Mouse (Mus musculus) kidney, postnatal 36 days (tissue): ENCODE measurements around the gene Ndufb8.

Experiments
- DNase-seq, 2 experiments: peaks; one replicate each; pipeline ENCODE4 v3.0.0; 2021 to 2022; ENCODE audit warnings: mixed read lengths in 2 of 2

Gene Ndufb8

DNA sequence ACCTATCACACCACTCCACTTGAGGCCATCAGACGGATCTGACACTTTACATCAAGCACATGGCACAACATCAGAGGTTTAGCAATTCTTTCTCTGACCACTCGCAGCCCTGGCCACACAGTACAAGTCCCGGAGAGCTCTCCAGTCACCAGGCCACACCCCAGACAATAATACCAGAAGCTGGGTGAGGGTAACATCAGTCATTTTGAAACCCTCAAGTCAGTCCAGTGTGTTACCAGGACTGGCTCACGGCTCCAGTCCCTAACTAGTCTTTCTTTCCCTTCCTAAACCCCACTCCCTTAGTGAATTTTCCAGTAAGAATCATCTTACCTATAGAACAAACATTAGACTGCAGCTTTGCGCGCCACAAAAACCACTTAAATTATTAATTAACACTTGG lies 25.2 kb downstream of the Ndufb8 start:
- no peak for DNase-seq

DNA sequence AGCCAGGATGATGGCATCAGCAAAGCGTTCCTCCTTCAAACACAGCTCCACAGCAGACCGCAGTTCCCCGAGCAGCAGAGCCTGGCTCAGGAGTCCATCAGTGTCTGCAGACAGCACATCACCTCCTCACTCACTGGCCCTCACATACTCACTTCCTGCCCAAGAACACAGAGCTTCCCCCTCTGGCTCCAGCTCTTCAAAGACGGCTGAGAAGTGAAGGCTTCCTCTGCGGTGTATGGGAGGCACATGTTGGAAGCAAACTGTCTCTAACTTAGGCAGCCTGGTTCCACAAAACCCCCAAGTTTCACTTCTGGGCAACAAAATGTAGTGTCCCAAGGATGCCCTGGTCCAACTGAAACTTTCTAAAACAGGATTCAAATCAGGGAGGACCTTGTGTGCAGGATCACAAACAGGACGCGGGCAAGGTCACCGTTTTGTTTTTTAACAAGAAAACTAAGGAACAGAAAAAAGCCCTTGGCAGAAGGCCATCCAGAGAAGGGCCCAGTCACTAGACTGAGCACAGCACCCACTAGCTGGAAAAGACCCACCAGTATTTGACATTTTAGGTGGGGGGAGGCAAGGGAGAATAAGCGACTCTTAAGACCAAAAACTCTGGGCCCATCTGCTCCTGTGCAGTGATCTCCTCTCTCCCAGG lies 29.6 kb downstream of the Ndufb8 start:
- no peak for DNase-seq

DNA sequence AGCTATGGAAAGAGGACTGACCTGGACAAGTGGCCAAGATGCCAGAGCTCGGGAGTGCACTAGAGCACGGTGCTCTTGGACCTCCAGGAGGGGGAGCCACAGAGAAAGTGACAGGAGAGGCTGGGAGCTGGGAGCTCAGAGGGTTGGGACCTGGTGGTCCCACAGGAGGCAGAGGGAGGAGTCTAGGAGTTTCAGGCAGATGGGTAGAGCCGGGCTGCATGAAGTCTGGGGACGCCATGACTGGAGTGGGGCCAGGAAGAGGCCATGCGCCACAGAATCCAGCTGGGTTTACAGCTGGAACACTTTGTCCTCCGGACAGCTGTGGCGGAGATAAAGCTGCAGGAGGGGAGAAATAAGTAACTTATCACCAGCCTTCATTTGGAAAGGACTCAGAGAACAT lies 36.1 kb downstream of the Ndufb8 start:
- DNase-seq = peak; percentile 50 to 65

DNA sequence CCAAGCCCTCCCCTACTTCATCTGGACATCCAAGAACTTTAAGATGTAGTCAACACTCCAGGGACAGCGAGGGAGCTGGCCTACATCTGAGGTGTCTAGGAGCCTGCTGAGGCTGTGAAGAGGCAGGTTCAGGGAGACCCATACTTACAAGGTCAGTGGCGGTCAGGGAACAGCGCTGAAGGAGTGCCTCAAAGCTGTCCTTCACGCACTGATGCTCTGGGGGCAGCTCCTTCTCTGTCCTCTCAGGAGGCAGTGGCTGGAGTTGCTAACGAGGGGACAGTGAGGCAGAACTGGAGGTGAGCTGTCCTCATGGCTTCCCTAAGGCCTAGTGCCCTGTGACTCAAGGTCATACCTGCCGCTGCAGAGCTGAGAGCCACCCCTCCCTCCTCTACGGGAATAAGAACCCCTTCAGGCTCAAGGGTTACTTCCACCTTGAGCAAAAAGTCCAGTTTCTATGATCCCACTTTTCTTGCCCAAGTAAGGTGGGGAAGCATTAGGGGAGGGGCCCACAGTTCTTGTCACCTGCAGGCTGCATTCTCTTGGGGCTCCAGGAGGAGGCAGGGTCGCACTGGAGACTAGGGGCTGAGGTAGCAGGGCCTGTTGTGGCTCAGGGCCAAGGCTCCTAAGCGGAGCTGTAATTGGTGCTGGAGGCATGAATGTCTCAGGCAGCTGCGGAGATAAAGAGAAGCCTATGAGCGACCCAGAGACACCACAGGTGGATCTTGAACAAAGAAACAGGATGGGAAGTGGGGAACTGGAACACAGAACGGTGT lies 37.1 kb downstream of the Ndufb8 start:
- peak in 1 of 2 experiments; percentile 41 for DNase-seq

DNA sequence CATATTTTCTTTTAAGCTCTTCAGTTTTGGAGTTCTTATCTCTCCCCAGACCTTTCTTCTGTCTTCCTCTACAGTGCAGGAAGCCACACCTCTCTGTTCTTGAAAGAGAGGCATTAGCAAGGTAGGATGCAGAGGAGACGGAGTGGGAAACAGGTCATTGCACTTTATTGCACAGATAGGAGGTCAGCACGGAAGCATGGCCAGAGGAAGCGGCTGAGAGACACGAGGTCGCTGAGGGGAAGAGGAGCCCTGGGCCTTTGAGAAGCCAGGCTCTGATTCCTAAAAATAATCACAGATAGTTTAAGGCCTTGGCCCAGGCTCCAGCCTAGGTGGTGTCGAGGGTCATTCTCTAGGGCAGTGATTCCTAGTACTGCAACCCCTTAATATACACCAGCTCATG lies 39.5 kb downstream of the Ndufb8 start:
- no peak for DNase-seq

DNA sequence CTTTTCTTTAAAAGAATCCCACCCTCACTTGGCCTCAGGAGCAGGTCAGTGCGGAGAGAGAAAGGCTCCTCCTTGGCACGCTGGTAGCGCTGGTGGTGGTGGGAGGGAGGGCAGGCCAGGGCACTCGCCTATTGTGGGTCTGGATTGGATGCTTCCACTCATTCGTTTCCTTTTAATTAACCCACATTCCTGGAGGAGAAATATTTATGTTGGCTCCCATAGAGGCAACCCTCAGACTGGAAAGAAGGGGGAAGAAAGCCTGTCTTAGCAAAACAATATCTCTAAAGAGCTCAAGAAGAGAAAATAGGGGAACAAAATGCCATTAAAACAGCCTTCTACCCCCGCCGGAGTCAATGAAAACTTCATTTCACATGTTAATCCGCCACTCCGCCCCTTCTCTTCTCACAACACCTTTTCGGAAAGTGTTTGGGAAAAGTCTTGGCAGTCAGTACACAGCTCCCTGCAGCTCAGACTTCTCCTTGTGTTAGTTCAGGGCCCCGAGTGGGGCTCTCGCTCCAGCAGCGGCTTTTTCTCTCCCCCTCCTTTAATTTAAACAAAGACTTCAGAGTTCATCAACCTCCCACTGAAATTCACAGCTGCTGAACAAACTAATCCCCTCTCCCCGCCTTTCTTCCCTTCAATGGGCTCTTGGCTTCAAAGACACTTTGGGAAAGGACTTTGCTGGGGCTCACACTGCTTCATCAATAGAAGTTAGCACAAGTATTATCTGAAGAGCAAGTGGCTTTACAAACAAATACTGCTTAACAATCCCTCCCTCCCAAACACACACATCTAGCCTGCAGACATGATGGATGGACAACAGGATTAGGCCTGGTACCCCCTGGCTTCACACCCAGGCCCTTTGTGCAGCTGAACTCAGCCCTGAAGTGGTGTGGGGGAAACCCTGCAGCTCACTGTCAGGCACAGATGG lies 40.5 kb downstream of the Ndufb8 start:
- no peak for DNase-seq

DNA sequence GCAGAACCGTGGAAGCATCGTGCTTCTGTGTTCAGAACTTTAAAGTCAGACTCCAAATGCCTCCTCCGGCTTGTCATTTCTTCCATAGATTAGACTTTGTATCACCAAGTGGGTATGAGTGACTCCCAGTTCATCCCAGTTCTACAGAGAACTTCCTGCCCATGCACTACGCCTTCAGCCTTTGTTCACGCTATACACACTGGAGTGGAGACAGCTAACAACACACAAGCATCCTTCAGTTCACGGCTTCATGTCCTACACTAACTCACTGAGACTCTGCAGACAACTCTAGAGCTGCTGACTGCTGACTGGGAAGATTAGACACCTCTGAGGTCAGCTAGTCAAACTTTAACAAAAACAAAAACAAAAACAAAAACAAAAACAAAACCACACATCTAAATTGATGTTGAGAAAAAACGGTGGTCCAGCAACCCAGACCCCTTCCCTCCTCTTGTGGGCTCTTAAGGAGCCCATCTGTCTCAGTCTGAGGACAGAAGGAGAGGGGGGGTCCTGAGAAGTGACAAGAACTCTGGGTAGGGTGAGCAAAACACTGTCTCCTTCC lies 41.2 kb downstream of the Ndufb8 start:
- no peak for DNase-seq

DNA sequence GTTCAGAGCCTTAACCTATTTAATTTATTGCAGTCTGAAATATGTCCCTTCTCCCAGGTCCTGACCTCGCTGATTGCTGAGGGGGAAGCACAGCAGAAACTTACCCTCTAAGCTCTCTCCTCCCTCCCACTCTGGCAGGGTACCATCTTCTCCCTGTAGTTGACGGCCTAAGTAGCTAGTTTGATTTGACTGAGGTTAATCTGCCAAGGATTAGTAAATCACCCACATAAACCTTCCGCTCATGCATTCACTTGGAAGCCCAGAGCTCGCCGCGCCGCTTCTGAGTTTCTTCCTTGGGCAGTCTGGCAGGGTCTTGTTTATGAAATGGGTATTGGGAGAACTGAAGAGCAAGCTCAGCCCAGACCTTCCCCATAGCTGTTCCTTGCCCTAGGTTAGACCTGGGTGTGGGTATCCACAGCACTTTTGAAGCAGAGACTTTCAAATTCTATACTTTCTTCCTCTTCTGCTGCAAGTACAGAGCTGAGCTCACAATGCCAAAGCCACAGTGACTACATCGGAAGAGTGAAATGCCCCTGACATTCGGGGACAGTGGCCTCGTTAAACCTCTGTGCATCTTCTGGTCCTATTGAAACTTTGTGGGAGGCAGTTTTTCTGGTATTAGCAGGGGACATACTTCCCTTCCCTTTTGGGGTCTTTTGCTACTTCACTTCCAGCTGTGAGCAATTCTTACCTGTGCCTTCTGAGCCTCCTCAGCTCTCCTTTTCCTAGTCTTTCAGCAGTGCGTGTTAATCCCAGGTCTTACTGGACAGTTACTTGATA lies 42.0 kb downstream of the Ndufb8 start:
- no peak for DNase-seq

DNA sequence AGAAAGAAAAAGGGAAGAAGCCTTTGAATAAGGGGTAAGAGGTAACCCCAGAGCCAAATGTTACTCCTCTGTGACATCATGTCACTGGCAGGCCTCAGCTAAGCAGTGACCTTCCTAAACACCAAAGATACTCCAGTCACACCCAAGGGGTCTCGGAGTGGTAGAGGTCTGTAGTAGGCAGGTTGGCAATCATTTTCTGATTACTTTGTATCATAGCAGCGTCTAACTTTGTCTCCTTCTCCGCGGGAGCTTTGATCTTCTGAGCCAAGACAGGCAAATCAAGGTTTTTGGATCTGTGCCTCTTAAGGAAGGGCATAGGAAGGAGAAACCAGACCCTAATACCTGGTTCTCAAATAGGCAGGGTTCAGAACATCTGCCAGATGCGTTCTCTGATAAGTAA lies 42.6 kb downstream of the Ndufb8 start:
- no peak for DNase-seq

DNA sequence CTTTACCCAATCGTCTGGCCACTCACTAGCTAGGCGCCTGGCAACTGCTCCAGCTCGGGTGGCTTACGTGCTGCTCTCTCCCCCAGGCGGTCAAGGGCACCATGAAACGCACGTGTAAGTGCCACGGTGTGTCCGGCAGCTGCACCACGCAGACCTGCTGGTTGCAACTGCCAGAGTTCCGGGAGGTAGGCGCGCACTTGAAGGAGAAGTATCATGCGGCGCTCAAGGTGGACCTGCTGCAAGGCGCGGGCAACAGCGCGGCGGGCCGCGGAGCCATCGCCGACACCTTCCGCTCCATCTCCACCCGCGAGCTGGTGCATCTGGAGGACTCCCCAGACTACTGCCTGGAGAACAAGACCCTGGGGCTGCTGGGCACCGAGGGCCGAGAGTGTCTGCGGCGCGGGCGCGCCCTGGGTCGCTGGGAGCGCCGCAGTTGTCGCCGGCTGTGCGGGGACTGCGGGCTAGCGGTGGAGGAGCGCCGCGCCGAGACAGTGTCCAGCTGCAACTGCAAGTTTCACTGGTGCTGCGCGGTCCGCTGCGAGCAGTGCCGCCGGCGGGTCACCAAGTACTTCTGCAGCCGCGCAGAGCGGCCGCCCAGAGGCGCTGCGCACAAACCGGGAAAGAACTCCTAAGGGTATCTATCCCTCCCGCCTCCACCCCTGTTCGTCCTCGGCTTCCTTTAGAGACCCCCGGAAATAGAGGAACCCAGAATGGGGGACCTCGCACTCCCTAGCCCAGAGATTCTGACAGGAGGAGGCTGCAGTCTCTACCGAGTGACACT lies 43.6 kb downstream of the Ndufb8 start:
- peak; percentile 43 to 51 for DNase-seq

DNA sequence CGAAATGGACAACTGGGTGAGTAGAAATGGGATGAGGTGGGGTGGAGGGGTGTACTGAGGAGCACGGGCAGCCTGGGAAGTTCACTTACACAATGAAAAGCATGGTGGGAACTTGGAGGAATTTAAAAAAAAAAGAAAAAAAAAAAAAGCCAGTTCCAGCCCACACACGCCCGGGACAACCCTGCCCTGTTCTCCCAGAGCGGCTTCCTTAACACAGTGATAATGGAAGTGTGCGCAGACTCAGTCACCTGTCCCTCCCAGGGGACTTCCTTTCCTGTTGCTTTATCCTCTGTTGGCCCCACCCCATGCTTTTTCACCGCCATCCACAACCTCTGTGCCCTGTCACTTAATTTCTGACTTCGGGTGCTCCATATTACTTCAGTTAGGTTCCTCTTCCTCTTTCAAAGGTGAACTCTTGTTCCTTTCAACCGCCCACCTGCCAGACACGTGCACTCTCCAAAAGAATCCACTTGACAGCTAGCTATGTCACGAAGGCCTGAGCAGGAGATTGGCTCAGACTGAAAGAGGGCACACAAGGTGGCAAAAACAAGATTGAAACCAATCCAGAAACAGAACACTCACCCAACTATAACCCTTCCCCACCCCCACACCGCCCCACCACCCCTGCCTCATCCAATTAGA lies 44.6 kb downstream of the Ndufb8 start:
- DNase-seq = no peak

DNA sequence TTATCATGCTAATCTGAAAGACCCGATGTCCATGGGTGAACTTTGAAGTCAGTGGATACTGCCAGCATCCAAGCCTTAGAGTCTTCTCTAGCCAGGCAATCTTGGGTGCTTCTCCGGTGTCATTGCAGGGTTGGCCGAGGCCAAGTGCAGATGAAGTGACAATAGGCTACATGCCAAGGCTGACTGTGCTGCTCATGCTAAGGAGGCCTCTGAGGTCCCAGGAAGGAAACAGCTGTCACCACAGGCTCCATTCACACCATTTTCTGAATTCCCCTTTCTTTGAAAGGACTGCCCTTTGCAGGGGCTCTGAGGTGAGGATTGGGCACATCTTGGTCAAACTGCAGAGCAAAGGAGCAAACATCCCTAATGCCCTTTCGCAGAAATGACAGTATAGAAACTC lies 52.5 kb downstream of the Ndufb8 start:
- DNase-seq = no peak

DNA sequence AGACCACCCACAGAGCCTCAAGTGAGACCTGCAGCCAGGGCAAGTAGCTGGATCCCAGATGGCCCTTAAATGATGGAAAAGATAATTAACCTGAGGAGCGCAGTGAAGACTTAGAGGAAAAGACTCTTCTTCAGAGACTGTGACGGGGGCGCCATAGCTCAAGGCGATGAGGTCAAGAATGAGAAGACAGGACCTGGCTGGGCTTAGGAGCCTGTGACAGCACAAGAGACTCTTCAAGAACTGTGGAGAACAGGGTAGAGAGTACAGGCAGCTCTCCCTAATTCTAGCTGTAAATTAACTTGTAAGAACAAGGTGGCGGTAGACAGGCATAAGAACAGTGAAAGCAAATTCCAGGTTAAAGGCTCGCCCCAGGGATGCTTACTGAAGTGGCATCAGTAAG lies 53.3 kb downstream of the Ndufb8 start:
- no peak for DNase-seq

DNA sequence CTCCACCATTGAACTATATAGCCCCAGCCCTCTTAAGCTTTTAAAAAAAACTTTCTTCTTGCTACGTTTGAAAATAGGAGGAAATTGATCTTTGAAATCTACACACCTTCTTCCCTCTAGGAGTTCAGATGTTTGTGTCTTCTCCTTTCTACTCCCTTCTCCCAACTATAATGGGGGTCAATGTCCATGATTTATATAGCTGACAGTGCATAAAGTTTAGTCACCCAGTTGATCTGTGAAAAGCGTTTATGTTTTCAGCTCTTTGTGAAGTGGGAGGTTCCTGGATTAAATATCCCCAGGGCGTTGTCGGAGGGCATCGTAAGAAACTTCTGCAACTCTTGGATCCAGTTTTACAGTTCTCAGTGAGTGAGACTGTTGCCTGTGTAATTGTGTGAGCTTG lies 55.0 kb downstream of the Ndufb8 start:
- DNase-seq = no peak

DNA sequence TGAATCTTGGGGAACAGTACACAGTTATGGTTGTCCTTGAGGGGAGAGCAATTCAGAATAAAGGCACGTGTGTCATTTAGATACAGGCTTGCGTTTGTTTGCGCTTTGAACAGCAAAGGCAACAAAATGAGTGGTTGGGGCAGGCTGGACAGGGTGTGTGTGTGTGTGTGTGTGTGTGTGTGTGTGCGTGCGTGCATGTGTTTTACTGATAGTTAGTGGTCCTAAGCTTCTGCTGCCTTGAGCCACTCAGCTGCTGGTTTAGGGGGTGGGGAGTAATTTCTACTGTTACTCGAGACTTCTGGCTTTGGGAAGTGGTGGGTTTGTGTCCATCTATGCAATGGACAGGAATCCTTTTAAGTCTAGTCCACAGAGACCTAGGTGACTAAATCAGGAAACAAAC lies 56.3 kb downstream of the Ndufb8 start:
- DNase-seq = no peak
